Mouse (Mus musculus): ENCODE results near the gene Thap3. TPM values are rescaled to one million over a fixed set of nuclear protein-coding genes. Genes with fewer than 3 reads are reported as not detected.
A peak's percentile ranks its signal among the peaks of the same experiment; 100 is the strongest.

Thap3 gene
- polyA plus RNA-seq, 1 experiment: 29.8 TPM

DNA sequence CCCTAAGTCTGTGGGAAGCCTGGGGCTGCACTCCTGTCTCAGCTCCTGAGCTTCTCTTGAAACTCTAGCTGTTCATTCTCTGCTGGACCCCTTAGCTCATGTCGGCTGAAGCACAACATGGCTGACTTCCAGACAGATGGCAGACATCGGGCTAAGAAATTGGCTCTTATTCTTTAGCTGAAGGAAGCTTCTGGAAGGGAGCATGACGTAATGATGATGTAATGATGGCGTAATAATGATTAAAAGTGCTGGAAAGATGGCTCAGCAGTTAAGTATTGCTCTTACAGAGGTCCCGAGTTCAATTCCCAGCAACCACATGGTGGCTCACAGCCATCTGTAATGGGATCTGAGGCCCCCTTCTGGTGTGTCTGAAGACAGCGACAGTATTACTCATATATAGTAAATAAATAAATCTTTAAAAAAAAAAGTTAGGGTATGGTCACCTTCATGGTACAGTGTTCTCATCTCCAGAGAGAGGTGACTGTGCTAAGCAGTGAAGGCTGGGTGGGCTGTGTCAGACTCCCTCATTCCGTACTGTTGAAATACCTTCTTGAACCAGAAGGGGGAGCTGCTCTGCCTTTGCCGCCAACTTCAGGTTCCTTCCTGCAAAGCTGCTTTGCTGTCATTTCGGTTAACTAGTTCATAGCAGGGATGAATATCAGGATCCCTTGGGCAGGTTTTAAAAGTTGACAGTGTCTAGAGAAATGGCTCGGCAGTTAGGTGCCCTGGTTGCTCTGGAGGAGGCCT, 16.4 kb downstream of the Thap3 start:
- 0 out of 2 replicates have a peak, but pooled peaks cover 3% of the 10 kb centered on the region for H3K4me1 ChIP-seq (ENCODE audit: control insufficient read depth, insufficient read depth, low read length)
- TF ChIP-seq POLR2A (IDR thresholded peaks at IDR 0.05; ENCODE audit: borderline replicate concordance, low read depth, low read length): no peak
- peak; percentile 23; the same call in 1 of the 2 replicates for TF ChIP-seq CTCF (IDR thresholded peaks at IDR 0.05; ENCODE audit: low read depth, low read length)

DNA sequence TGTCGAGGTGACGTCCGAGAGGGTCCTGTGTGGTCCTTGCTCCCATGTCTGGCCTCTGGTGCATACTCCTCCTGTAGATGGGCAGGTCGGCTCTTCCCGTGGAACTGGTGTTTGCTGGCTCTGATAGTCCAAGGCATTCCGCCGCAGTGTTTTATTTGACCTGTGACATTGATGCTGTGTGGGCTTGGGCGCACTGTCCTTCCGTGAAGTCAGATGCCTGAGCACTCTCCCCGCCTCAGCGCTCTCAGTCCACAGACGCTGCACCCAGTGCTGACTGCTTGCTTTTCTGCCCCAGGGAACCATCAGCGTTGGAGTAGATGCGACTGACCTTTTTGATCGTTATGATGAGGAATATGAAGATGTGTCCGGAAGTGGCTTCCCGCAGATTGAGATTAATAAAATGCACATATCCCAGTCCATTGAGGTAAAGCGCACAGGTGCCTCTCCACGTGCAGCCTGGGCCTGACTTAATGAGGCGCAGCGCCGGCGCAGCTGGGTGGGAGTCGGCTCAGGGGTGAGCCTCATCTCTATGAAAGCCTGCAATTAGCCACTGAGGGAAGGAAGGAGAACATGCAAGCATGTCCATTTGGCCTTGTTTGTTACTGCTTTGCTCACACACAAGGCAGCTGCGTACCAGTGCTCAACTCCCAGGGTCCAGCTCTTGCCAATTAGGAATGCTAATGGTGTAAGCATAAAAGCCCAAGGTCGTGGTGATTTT, 20.4 kb downstream of the Thap3 start:
- Histone ChIP-seq H3K27ac (ENCODE audit: insufficient read depth, low read depth, low read length) (no peak overlapping the region), H3K4me1 (ENCODE audit: control insufficient read depth, insufficient read depth, low read length) (peaks cover 6% of the 10 kb centered on the region), H3K4me3 (ENCODE audit: insufficient read depth, low read length) (no peak overlapping the region)
- no peak for TF ChIP-seq POLR2A (IDR thresholded peaks at IDR 0.05; ENCODE audit: borderline replicate concordance, low read depth, low read length)
- TF ChIP-seq CTCF (IDR thresholded peaks at IDR 0.05; ENCODE audit: low read depth, low read length): no peak

More for the DNA sequence above, 16.4 kb downstream of the Thap3 start:
- no peak overlapping the region for H3K4me3 ChIP-seq (ENCODE audit: insufficient read depth, low read length)
- H3K27ac ChIP-seq (ENCODE audit: insufficient read depth, low read depth, low read length): no peak overlapping the region

DNA sequence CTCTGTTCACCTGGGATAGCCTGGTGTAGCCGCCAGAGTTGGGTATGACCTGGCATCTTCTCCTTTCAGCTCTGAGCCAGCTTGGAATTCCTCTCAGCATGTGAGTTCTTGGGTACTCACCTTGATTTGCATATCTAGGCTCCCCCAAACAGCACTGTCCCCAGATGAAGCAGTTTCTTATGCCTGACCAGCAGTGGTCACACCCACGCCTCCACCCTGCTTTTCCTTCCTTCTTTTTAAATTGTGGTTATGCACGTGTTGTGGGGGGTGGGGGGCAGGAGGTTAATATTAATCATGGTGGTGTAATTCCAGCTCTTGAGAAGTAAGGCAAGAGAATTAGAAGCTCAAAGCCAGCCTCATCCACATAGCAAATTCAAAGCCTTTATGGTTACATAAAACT, 26.0 kb downstream of the Thap3 start:
- H3K4me1 ChIP-seq (ENCODE audit: control insufficient read depth, insufficient read depth, low read length): peaks cover 20% of the 10 kb centered on the region
- TF ChIP-seq CTCF (IDR thresholded peaks at IDR 0.05; ENCODE audit: low read depth, low read length) (no peak), POLR2A (IDR thresholded peaks at IDR 0.05; ENCODE audit: borderline replicate concordance, low read depth, low read length) (no peak)
- H3K4me3 ChIP-seq (ENCODE audit: insufficient read depth, low read length): no peak overlapping the region
- peak overlapping the region; percentile 53 for H3K27ac ChIP-seq (ENCODE audit: insufficient read depth, low read depth, low read length)

DNA sequence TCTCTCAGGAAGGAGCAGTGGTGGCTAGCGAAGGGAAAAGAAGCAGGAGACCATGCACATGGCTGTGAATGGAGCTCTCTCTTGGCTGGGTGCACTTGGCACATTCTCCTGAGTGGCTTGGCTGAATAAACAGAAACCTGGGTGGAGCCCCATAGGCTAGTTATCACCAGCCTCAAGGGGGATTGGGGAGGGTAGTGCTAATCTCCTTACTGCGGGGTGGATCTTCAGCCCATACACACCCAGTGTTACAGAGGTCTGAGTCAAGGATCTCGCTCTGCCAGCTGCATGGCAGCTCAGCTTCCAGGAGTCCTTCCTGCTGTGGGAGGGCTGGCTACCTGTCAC, 28.3 kb downstream of the Thap3 start:
- H3K4me3 ChIP-seq (ENCODE audit: insufficient read depth, low read length): no peak overlapping the region
- peaks cover 20% of the 10 kb centered on the region for H3K4me1 ChIP-seq (ENCODE audit: control insufficient read depth, insufficient read depth, low read length)

DNA sequence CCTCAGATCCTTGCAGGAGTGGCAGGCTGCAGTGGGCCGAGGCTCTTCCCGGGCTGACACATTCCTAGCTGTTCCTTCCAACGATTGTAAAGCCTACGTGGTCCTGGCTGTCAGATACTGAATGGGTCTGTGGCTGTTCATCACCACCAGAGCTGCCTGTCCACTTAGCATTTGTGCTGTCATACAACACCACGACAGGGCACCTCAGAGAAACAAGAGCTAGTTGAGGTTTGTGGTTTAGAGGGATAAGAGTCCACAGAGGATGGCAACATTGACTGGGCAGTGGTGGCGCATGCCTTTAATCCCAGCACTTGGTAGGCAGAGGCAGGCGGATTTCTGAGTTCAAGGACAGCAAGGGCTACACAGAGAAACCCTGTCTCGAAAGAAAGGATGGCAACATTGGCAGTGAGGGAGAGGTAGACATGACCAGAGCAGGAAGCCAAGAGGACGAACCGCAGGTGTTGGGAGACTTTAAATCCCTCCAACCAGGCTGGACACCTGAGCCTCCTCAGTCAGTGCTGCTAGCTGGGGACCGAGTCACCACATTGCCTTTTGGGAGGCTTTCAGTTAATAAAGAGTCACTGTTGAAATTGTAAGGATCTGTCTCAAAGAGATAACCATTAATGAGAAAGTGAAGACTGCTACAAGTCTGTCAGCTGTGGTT, 28.8 kb downstream of the Thap3 start:
- peaks cover 20% of the 10 kb centered on the region for H3K4me1 ChIP-seq (ENCODE audit: control insufficient read depth, insufficient read depth, low read length)
- TF ChIP-seq CTCF (IDR thresholded peaks at IDR 0.05; ENCODE audit: low read depth, low read length) (no peak), POLR2A (IDR thresholded peaks at IDR 0.05; ENCODE audit: borderline replicate concordance, low read depth, low read length) (no peak)
- H3K4me3 ChIP-seq (ENCODE audit: insufficient read depth, low read length): no peak overlapping the region
- no peak overlapping the region for H3K27ac ChIP-seq (ENCODE audit: insufficient read depth, low read depth, low read length)

More for the DNA sequence above, 28.3 kb downstream of the Thap3 start:
- TF ChIP-seq POLR2A (IDR thresholded peaks at IDR 0.05; ENCODE audit: borderline replicate concordance, low read depth, low read length) (no peak), CTCF (IDR thresholded peaks at IDR 0.05; ENCODE audit: low read depth, low read length) (no peak)
- H3K27ac ChIP-seq (ENCODE audit: insufficient read depth, low read depth, low read length): no peak overlapping the region

DNA sequence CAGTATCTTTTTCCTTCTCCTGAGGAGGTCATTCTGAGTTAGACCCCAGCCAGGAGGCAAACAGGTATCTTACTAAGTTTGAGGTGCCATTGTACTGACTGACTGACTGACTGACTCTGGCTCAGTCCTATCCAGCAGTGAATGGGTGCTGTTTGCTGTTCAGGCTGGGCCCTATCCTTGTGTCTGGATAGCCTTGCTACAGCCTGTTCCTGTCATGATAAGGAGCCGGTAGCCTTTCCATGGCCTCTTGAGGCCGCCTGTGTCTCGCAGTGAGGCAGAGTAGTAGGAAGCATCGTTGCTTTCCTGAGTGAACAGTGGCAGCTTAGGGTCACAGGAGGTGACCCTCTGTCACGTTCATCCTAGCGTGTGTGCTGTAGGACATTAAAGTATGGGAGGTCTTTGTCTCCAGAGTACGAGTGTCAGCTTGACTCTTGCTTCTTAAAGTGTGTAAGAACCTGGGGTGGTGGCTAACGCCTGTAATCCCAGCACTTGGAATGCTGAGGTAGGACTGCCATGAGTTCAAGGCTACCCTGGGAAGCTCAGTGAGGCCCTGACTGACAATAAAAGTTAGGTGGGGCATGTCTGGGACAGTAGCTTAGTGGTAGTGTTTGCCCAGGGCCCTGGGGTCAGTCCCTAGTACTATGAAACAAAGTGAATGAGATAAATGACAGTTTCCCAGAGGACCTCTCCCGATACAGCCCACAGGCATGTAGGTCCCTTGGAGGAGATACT, 31.0 kb downstream of the Thap3 start:
- Histone ChIP-seq H3K27ac (ENCODE audit: insufficient read depth, low read depth, low read length) (no peak overlapping the region), H3K4me1 (ENCODE audit: control insufficient read depth, insufficient read depth, low read length) (peaks cover 13% of the 10 kb centered on the region), H3K4me3 (ENCODE audit: insufficient read depth, low read length) (no peak overlapping the region)
- TF ChIP-seq POLR2A (IDR thresholded peaks at IDR 0.05; ENCODE audit: borderline replicate concordance, low read depth, low read length) (no peak), CTCF (IDR thresholded peaks at IDR 0.05; ENCODE audit: low read depth, low read length) (no peak)

DNA sequence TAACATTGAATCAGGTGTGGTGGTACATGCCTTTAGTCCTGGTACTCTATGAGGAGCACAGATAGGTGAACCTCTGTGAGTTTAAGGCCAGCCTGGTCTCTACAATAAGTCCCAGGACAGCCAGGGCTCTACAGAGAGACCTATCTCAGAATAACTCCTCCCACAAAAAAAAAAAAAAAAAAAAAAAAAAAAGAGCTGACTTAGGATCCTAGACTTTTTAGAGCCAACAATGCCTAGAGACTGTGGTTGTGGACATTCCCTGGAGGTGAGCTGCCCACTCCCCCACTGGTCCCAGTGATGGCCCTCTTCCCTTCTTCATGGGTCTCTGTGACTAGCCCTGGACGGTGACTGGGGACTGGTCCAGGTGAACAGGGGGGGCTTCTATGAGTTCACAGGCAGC, 33.0 kb downstream of the Thap3 start:
- TF ChIP-seq POLR2A (IDR thresholded peaks at IDR 0.05; ENCODE audit: borderline replicate concordance, low read depth, low read length) (no peak), CTCF (IDR thresholded peaks at IDR 0.05; ENCODE audit: low read depth, low read length) (no peak)
- H3K27ac ChIP-seq (ENCODE audit: insufficient read depth, low read depth, low read length): no peak overlapping the region
- H3K4me1 ChIP-seq (ENCODE audit: control insufficient read depth, insufficient read depth, low read length): no peaks in the 10 kb centered on the region
- no peak overlapping the region for H3K4me3 ChIP-seq (ENCODE audit: insufficient read depth, low read length)

DNA sequence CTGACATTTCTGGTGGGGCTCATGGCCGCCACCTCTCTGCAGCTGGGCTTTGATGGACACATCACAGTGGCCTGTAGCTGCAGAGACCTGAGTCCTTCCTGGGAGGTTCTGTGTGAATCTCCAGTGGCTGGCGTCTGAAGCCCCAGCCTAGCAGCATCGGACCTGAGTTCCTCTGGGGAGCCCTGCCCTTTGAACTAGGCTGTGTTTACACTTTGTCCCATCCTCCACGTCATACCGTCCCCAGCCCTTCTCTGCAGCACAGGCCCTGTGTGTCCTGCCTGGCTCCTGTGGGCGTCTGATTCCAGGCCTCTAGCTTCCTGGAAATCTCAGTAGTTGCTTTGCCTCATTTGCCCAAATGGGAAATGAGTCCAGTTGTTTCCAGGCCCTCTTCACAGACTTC, 35.6 kb downstream of the Thap3 start:
- no peak overlapping the region for H3K27ac ChIP-seq (ENCODE audit: insufficient read depth, low read depth, low read length)
- H3K4me3 ChIP-seq (ENCODE audit: insufficient read depth, low read length): no peak overlapping the region
- TF ChIP-seq CTCF (IDR thresholded peaks at IDR 0.05; ENCODE audit: low read depth, low read length) (no peak), POLR2A (IDR thresholded peaks at IDR 0.05; ENCODE audit: borderline replicate concordance, low read depth, low read length) (no peak)
- 0 out of 2 replicates have a peak, but pooled peaks cover 3% of the 10 kb centered on the region for H3K4me1 ChIP-seq (ENCODE audit: control insufficient read depth, insufficient read depth, low read length)

Data from bone marrow macrophage, adult 2 months (primary cell).